Mouse (Mus musculus): ENCODE measurements around the gene Agtpbp1. TPM values are rescaled to one million over a fixed set of nuclear protein-coding genes. Genes with fewer than 3 reads are reported as not detected.

Gene Agtpbp1
- polyA plus RNA-seq, 1 experiment = not detected

GRCm38 (mm10) chr13:59472222-59472621 lies 112.8 kb downstream of the Agtpbp1 start:
- H3K4me3 ChIP-seq (ENCODE audit: insufficient read depth, low read depth, low read length) = no peak overlapping the region
- TF ChIP-seq POLR2A (IDR thresholded peaks at IDR 0.05; ENCODE audit: insufficient read depth, low read depth, low read length) (no peak), CTCF (IDR thresholded peaks at IDR 0.05; ENCODE audit: insufficient read depth, low read depth, low read length) (no peak)
- WGBS = 76% methylated on average over 5 of the region's 5 CpGs
- no peak overlapping the region for H3K27ac ChIP-seq (ENCODE audit: insufficient read depth, low read depth, low read length)
- H3K4me1 ChIP-seq (ENCODE audit: control insufficient read depth, insufficient read depth, low read length) = peaks cover 15% of the 10 kb centered on the region

DNA sequence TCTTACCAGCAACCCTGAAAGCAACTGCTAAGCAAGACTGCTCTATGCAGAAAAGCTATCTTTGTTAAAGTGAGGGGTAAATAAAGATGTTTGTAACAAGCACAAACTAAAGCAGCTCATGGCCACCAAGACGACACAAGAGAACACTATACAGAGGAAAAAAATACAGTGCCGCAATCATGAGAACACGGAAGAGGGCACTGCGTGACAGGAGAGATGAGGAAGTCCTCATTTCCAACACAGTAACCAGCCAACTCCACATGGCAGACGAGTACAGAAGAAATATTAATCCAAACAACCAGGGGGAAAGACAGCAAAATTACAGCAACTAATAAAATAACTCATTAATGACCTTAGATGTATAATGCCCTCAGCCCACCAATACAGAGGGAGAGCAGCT lies 115.3 kb downstream of the Agtpbp1 start:
- TF ChIP-seq CTCF (IDR thresholded peaks at IDR 0.05; ENCODE audit: insufficient read depth, low read depth, low read length) = no peak
- no peak for TF ChIP-seq POLR2A (IDR thresholded peaks at IDR 0.05; ENCODE audit: insufficient read depth, low read depth, low read length)
- Histone ChIP-seq H3K27ac (ENCODE audit: insufficient read depth, low read depth, low read length) (no peak overlapping the region), H3K4me1 (ENCODE audit: control insufficient read depth, insufficient read depth, low read length) (peaks cover 16% of the 10 kb centered on the region), H3K4me3 (ENCODE audit: insufficient read depth, low read depth, low read length) (no peak overlapping the region)
- 86% methylated on average over 5 of the region's 5 CpGs for WGBS

DNA sequence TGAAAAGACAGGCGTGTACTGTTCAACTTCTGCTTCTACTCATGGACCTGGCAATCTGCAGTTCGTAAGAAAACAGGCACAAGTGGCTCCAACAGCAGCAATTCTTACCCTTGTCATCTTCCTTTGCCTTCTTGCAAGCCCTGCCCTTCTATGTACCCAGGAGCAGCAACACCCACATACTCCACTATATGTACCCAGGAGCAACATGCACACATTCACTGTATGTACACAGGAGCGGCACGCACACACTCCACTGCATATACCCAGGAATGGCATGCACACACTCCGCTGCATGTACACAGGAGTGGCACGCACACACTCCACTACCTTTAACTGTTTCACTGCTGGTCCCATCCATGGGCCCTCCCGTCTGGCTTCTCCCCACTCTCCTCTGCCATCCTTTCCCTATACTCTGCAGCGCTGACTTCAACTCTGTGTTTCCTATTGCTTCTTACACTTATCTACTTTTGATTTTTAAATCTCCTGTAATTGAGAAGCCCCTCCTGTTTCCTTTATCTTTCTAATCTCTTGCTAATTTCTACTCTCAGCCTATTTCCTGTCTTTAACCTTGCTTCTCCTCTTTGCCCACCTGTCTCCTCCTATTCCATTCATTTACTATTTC lies 116.7 kb downstream of the Agtpbp1 start:
- TF ChIP-seq POLR2A (IDR thresholded peaks at IDR 0.05; ENCODE audit: insufficient read depth, low read depth, low read length) (no peak), CTCF (IDR thresholded peaks at IDR 0.05; ENCODE audit: insufficient read depth, low read depth, low read length) (no peak)
- no peak overlapping the region for H3K4me3 ChIP-seq (ENCODE audit: insufficient read depth, low read depth, low read length)
- H3K4me1 ChIP-seq (ENCODE audit: control insufficient read depth, insufficient read depth, low read length) = peaks cover 19% of the 10 kb centered on the region
- peak overlapping the region; percentile 31 for H3K27ac ChIP-seq (ENCODE audit: insufficient read depth, low read depth, low read length)
- 76% methylated on average over 8 of the region's 8 CpGs for WGBS

DNA sequence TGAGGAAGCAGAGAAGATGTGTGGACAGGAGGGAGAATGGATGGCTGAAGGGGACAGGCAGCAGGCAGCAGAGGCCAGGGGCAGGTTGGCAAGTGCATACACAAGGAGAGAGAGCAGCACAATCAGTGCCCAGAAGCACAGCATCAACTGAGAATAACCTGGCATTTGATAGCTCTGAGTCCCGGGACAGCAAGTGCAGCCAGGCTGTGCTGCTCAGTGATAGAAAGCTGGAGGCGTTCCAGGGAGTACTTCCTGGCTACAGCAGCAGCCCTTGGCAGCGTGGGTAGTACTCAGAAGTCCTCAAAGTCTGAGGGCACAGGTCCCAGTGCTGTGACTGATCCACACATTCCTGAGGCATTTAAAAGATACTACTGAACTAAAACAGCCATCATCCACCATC lies 117.4 kb downstream of the Agtpbp1 start:
- H3K4me1 ChIP-seq (ENCODE audit: control insufficient read depth, insufficient read depth, low read length) = peaks cover 23% of the 10 kb centered on the region
- peak overlapping the region; percentile 31; the same call in 1 of the 2 replicates for H3K27ac ChIP-seq (ENCODE audit: insufficient read depth, low read depth, low read length)
- no peak for TF ChIP-seq CTCF (IDR thresholded peaks at IDR 0.05; ENCODE audit: insufficient read depth, low read depth, low read length)
- TF ChIP-seq POLR2A (IDR thresholded peaks at IDR 0.05; ENCODE audit: insufficient read depth, low read depth, low read length) = no peak
- 13% methylated on average over 3 of the region's 3 CpGs for WGBS
- no peak overlapping the region for H3K4me3 ChIP-seq (ENCODE audit: insufficient read depth, low read depth, low read length)

DNA sequence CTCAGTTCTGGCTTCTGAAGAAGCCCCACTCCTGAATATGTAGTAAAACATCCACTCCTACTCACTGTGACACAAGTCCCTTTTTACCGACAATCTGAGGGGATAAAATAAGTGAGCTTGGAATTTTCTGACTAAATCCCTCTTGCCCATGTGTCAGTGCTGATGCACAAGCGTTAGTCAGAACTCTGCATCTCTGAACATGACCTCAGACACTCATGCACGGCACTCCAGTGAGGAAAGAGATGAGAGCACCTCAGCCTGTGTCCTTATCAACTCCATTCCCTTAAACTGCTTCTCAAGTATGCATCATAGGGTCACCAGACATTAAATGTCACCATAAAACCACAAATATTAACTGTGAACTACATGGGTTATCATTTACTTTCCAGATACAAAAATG lies 124.1 kb downstream of the Agtpbp1 start:
- Histone ChIP-seq H3K4me1 (ENCODE audit: control insufficient read depth, insufficient read depth, low read length) (peaks cover 11% of the 10 kb centered on the region), H3K4me3 (ENCODE audit: insufficient read depth, low read depth, low read length) (no peak overlapping the region), H3K27ac (ENCODE audit: insufficient read depth, low read depth, low read length) (no peak overlapping the region)
- WGBS = 61% methylated on average over 3 of the region's 3 CpGs
- TF ChIP-seq POLR2A (IDR thresholded peaks at IDR 0.05; ENCODE audit: insufficient read depth, low read depth, low read length) (no peak), CTCF (IDR thresholded peaks at IDR 0.05; ENCODE audit: insufficient read depth, low read depth, low read length) (no peak)

DNA sequence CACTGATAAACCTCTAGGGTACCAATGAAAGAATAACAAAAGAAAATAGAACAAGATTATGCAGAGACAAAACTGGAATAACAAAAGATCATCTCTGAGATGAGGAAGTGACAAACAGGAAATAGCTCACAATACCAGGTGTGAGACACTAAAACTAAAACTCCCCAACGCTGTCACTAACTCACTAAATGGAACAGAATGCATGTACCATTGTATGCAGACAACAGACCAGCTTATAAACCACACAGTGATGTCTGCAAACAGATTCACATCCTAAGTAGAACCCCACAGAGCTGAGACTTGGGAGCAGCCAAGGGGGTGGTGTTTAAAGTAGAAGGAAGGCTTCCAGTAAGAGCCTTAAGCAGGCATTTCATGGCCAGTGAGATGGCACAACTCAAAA lies 128.8 kb downstream of the Agtpbp1 start:
- Histone ChIP-seq H3K4me3 (ENCODE audit: insufficient read depth, low read depth, low read length) (no peak overlapping the region), H3K27ac (ENCODE audit: insufficient read depth, low read depth, low read length) (no peak overlapping the region), H3K4me1 (ENCODE audit: control insufficient read depth, insufficient read depth, low read length) (peaks cover 9% of the 10 kb centered on the region; the same call in 1 of the 2 replicates)
- 89% methylated on average over 1 of the region's 1 CpGs for WGBS
- TF ChIP-seq POLR2A (IDR thresholded peaks at IDR 0.05; ENCODE audit: insufficient read depth, low read depth, low read length) = no peak
- TF ChIP-seq CTCF (IDR thresholded peaks at IDR 0.05; ENCODE audit: insufficient read depth, low read depth, low read length) = no peak

DNA sequence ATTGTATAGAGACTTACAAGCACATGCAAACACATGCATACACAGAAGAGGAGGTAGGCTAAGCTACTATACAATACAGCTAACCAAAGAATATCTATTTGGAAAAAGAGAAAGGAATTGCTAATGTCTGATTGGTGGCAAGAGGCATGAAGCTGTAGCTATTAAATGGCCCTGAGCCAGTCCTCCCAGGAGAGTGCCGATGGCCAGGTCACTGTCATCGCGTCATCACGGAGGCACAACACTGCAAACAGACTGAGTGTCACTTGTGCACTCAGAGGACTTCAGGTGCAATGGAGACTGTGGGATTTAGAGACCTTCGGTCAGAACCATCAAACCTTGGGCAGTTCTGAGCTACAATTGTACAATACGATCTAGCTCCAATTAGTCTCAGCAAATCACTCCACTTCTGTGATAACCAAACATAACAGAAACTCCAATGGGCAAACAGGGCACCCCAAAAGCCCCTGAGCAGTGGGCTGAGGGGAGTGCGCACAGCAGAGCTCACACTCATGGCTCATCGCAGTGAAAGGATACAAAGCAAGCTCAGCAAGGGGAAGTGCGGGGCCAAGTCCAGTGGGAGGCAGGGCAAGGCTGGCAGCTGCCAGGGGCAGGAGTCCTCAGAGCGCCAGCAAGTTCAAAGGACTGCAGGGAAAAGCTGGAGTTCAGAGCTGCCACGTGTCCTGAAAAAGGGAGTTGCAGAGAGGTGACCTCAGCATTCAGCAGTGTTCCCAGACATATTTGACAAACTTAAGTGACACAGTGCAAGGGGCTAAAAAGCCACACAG lies 130.8 kb downstream of the Agtpbp1 start:
- peaks cover 15% of the 10 kb centered on the region; the same call in 1 of the 2 replicates for H3K4me1 ChIP-seq (ENCODE audit: control insufficient read depth, insufficient read depth, low read length)
- no peak overlapping the region for H3K4me3 ChIP-seq (ENCODE audit: insufficient read depth, low read depth, low read length)
- WGBS = 73% methylated on average over 11 of the region's 11 CpGs
- no peak for TF ChIP-seq POLR2A (IDR thresholded peaks at IDR 0.05; ENCODE audit: insufficient read depth, low read depth, low read length)
- TF ChIP-seq CTCF (IDR thresholded peaks at IDR 0.05; ENCODE audit: insufficient read depth, low read depth, low read length) = no peak
- no peak overlapping the region for H3K27ac ChIP-seq (ENCODE audit: insufficient read depth, low read depth, low read length)

- no peak overlapping the region for H3K4me3 ChIP-seq (ENCODE audit: insufficient read depth, low read depth, low read length)
- 74% methylated on average over 6 of the region's 6 CpGs for WGBS
- TF ChIP-seq POLR2A (IDR thresholded peaks at IDR 0.05; ENCODE audit: insufficient read depth, low read depth, low read length) (no peak), CTCF (IDR thresholded peaks at IDR 0.05; ENCODE audit: insufficient read depth, low read depth, low read length) (no peak)
- peaks cover 15% of the 10 kb centered on the region; the same call in 1 of the 2 replicates for H3K4me1 ChIP-seq (ENCODE audit: control insufficient read depth, insufficient read depth, low read length)
- H3K27ac ChIP-seq (ENCODE audit: insufficient read depth, low read depth, low read length) = no peak overlapping the region
Measured at GRCm38 (mm10) chr13:59453582-59453981, 131.4 kb downstream of the Agtpbp1 start.

- Histone ChIP-seq H3K4me1 (ENCODE audit: control insufficient read depth, insufficient read depth, low read length) (peaks cover 15% of the 10 kb centered on the region; the same call in 1 of the 2 replicates), H3K4me3 (ENCODE audit: insufficient read depth, low read depth, low read length) (no peak overlapping the region), H3K27ac (ENCODE audit: insufficient read depth, low read depth, low read length) (no peak overlapping the region)
- WGBS = 91% methylated on average over 2 of the region's 2 CpGs
- TF ChIP-seq POLR2A (IDR thresholded peaks at IDR 0.05; ENCODE audit: insufficient read depth, low read depth, low read length) (no peak), CTCF (IDR thresholded peaks at IDR 0.05; ENCODE audit: insufficient read depth, low read depth, low read length) (no peak)
Measured at GRCm38 (mm10) chr13:59453045-59453444, 132.0 kb downstream of the Agtpbp1 start.
